Mouse (Mus musculus) fibroblast of lung, adult 2 months (primary cell): ENCODE measurements around the gene Bivm.

Experiments
- DNase-seq: peaks from one replicate; pipeline ENCODE4 v3.0.0-alpha.2; 2011; ENCODE audit warnings: low read depth

Gene Bivm

DNA sequence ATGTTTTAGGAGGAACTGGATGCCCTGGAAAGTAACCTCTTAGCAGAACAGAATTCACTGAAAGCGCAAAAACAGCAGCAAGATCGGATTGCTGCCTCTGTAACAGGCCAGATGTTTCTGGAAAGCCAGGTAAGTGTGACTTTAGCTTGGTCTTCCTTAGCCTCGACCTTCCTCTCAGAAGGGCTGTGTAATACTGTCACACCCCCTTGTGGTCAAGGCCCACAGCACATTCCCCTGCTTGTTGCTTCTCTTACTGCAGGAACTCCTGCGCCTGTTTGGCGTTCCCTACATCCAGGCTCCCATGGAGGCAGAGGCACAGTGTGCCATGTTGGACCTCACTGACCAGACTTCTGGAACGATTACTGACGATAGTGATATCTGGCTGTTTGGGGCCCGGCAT, 55.1 kb downstream of the Bivm start:
- DNase-seq, result no peak

DNA sequence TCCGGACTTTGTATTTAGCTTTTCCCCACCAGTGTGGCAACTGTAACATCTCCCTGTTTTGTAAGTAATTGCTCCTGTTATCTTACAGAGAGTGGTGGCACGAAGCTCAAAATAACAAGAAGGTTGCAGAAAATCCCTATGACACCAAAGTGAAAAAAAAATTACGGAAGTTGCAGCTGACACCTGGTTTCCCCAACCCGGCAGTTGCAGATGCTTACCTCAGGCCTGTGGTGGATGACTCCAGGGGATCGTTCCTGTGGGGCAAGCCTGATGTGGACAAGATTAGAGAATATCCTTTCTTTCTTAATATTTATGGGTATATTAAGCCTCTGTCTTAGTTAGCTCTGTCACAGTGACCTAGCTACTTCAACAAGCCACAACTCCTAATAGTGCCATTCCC, 59.3 kb downstream of the Bivm start:
- no peak for DNase-seq

- no peak for DNase-seq
Measured at GRCm38 (mm10) chr1:44186396-44186795, 67.6 kb downstream of the Bivm start.
